Mouse (Mus musculus): ENCODE measurements around the gene Mrtfb.

DNA sequence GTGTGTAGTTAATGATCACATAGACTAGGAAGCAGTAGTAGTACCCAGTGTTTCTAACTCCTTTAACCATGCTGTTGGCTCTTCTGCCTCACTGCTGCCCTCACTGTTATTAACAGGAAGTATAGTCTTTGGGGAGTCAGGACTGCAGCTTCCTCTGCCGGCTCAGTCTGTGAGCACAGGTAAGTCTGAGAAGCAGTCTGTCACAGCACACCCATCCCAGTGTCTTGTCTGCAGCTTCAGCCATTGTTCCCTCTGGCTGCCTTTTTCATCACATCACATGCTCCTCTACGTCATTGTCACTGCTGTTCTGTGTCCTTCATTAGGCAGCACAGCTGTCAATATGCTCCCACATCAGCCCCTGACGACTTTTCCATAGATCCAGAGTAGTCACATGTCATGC is 75.6 kb downstream of the Mrtfb start:
- TF ChIP-seq CTCF (IDR thresholded peaks at IDR 0.05) (no peak; the same call in 1 of the 2 replicates), POLR2A (IDR thresholded peaks at IDR 0.05; ENCODE audit: insufficient read depth, low read depth, low read length) (no peak), EP300 (IDR thresholded peaks at IDR 0.05; ENCODE audit: insufficient read depth, low read depth, low read length) (no peak)

All from heart, adult 2 months (tissue).